Mouse (Mus musculus) ovary, postnatal 36 days (tissue): ENCODE data around the gene Rbpms2.
"Not testable (repeated sequence)": the region's sequence is repeated elsewhere in the genome, so short reads cannot be mapped to it uniquely, and the experiment has no call there.

Experiments used
- DNase-seq: peaks from one replicate; pipeline ENCODE4 v3.0.0; 2022; ENCODE audit warnings: low spot score, mixed read lengths

Rbpms2 gene

DNA sequence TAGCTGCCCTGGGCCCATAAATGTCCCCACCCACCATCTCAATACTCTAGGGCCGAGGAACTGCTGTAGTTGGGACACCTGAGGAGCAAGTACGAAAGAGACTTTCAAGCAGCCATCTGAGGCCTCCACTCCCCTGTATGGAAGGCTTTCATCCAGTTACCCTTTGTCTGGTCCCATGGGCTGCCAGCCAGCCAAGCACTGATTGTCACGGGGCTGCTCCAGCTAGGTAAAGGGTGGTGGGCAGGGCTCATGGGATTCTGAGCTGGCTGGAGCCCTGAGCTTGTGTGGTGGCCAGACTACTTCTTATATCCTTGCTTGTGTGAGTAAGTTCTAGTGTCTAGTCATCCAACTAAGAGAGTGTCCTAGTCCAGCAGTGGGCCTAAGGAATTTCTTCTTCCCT, 27.8 kb downstream of the Rbpms2 start:
- DNase-seq: no peak

DNA sequence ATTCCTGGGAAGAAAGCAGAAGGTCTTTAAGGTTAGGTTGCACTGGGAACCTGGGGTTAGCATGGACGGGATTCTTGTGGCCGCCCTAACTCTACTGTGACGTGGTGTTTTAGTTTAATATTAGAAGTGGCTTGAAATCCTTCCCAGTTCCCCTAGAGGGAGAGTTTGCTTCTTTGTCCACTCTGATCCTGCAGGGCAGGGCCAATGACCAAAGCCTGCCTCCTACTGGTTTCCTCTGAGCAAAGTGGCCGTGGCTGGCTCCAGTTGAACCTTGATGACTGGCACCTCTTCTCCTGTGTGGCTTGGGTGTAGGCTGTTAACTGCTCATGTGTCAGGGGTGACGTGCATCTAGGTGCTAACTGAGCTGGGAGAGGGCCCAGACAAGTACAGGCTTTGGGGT, 31.6 kb downstream of the Rbpms2 start:
- DNase-seq: no peak

DNA sequence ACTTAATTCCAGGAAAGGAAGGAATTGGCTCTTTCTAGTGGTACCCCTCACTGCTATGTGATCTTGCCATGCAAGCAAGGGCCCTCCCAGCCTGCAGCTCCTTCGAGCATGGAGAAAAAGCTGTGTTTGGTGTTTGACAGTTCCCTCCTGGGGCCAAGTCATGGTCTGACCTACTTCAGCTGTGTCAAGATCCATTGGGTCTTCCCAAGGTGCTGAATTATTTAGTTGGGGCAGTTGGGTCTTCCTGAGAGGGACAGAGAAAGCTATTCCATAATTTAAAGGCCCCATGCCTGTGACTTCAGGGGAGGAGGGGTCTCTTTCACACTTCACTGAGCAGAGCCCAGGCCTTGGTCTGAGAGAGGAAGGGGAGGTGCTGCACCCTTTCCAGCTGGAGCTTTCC, 32.0 kb downstream of the Rbpms2 start:
- no peak for DNase-seq

DNA sequence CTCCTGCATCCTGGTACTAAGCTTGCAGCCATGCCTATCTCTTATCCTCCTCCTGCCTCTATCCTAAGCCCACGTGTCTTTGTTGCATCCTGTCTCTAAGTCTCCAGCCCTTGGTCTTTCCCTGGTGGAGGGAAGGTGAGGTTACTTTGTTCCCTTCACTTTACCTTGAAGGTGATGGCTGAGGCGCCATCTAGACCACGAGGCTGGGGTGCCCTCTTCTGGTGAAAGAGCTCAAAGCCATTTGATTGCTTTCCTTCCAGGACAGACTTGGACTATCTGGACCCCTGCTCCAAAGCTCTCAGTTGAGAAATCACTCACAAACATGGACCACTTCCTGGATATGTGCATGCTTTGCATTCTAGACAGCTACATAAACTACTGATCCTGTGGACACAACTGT, 34.7 kb downstream of the Rbpms2 start:
- peak; percentile 64 for DNase-seq

DNA sequence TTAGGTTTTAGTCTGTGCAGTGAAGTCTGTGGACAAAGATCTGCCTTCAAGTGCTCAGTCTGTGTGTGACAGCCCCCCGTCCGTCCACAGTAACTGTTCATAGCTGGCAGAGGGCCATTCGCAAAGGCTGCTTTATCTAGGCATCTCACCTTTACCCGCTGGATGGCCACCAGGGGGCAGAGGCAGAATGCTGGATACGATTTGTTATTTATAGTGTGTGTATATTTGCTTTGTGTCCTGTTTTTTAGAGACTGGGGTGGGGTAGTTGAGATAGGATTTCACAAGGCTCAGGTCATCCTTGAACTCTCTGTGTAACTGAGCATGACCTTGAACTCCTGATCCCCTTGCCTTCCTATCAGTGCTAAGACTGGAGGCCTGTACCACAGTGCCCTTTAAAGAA, 36.6 kb downstream of the Rbpms2 start:
- peak; percentile 58 for DNase-seq

DNA sequence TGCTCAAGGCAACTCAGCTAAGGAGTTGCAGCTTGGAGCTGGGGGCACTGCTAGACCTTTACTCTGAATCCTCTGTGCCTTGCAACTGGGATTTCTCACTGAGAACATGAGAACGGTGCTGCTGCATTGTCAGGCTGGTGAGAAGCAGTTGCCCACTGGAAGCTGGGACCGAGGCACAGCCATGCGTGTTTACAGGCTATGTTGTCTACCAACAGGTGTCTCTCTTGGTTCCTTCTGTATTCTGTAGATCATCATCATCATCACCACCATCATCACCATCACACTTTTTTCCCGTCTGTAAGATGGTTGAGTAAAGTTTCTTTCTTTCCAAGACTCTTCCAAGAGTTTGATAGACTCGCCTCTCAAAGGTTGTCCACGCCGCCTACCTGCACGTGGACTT, 38.3 kb downstream of the Rbpms2 start, which contains the start of gene Oaz2:
Gene Oaz2, plus strand, starts transcription at position 301 of the 400 bp plus-strand sequence.
- no peak for DNase-seq

DNA sequence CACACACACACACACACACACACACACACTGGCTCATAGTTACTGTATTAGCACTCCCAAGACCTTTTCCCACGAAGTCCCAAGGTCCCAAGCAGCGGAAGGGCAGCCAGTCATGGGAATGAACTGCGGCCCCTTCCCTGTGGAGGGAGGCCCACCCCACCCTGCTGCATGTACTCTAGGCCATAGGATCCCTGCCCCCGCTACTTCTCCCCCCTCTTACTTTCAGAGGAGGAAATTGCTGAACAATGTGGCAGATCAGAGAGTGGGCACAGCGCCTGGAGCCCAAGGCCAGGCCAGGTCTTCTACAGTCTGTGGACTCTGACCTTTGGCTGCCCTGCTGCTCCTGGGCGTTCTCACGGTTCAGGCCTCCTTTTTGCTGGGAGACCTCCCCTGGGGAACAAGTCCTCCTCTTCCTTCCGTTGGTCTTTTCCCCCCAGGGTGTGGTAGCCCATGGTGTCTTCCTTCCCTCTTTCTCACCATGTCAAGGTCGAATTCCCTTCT, 42.0 kb downstream of the Rbpms2 start:
- peak; percentile 53 for DNase-seq

DNA sequence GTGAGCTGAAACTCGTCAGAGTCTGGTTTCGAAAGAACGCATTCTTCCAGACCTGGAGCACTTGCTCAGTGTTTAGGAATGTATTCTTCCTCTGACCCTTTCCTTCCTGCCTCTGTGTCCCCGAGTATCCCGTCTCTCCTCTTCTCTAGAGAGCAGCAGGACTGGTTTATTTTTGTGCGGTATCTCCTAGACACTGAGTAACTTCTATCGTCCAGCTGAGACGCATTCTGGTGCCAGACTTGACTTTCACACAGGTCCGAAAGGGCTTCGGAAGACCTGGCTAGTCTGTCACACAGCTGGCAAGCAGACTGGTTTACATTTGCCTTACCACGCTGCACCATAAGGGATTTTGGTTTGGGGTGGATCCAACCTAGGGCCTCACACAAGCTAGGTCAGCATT, 43.5 kb downstream of the Rbpms2 start:
- no peak for DNase-seq

DNA sequence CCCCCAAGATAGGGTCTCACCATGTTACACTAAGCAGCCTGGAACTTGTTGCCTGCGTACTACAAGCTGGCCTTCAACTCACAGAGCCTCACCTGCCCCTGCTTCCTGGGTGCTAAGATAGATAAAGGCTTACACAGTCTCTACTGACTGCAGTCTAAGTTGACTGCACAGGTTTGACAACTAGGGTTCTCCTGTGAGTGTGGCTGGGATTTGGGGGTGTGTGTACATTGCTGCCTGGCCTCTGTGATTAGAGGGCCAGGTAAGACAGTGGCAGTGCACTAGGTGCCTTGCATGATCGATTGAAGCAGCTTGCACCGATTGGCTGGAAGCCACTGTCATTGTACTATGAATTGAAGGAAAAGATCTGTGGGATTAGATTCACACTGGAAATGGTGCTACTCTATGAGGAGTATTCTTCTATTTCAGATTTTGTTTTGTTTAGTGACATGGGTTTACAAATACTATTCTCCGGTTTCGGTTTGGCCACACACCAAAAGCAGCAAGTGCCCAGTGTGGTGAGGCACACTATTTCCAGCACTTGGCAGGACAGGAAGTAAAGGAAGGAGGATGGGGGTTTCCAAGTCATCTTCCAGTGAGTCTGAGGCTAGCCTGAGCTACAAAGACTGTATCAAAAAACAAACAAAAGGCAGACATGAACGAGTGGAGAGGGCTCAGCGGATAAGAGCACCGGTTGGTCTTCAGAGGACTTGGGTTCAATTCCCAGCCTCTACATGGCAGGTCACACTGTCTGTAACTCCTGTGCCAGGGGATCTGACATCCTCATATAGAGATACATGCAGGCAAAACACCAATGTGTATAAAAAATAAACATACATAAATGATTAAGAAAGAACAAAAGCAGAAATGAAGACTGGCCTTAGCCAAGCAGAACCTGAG, 46.3 kb downstream of the Rbpms2 start:
- DNase-seq: no peak

DNA sequence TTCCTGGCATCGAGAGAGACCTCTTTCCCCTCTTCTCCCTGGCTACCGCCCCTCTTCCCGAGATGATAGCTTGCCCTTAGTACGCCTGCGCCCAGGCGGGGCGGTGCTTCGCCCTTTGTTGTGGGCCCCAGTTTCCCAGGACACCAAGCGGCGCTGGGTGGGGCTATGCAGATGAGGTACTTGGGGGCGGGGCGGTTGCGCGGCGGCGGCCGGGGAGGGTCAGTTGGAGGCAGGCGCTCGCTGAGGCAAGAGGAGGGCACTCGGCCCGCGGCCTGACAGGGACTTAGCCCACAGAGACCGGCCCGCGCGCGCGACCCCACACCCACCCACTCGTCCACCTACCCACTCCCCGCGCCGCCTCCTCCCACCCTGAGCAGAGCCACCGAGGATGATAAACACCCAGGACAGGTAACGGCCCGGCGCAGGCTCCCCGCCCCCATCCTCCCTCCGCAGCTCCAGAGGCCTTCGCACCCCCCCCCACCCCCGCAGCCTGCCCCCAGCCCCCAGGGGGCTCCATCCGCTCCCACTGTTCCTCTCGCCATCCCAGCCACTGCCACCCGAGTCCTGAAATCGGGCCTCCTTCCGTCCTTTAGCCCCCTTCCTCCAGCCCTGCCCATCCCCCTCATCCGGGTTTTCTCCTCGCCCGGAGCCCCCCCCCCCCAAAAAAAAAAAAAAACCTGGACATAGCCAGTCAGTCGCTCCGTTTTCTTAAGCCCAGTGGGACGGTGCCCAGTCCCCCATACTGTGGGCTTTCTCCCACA, 47.1 kb downstream of the Rbpms2 start:
- DNase-seq: peak; percentile 98

DNA sequence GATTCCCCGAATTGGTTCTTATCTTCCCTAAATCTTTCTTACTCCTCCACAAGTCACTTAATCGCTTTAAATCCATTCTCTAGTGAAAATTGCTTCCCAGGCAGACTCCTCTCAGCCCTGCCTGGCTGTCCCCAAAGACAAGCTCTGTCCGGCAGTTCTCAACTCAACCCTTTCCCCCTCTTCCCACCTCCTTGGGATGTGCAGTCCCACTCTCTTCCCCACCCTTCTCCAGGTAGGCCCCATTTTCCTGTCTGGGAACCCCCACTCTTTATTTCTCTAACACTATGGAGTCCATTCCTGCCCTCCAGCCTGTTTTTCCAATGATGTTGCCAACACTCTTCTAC, 47.6 kb downstream of the Rbpms2 start:
- no peak for DNase-seq

DNA sequence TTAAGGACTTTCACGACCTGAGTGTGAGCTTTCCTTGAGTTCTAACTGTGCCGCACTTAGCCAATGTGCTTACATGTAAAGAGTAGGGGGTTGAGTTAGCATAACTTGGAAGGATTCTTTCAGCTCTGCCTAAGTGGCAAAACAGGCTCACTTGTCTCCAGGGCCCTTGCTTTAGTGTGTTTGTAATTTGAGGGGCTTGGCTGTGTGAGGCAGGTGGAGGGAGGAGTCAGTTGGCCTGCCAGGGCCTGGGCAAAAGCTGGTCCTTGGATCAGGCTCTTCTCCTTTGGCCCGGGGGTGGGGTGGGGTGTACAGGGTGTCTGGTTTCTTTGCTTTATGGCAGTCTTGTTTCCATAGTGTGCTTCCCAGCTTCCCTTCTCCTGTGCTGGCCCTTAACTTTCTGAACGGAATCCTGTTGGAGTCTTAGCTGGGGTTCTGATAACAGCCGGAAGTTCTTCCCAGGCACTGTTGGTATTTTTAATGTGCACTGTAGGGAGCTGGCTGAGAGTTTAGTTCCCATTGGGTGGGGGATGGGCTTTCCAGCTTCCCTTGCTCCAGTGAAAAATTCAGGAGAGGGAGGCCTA, 49.8 kb downstream of the Rbpms2 start:
- peak; percentile 27 for DNase-seq

DNA sequence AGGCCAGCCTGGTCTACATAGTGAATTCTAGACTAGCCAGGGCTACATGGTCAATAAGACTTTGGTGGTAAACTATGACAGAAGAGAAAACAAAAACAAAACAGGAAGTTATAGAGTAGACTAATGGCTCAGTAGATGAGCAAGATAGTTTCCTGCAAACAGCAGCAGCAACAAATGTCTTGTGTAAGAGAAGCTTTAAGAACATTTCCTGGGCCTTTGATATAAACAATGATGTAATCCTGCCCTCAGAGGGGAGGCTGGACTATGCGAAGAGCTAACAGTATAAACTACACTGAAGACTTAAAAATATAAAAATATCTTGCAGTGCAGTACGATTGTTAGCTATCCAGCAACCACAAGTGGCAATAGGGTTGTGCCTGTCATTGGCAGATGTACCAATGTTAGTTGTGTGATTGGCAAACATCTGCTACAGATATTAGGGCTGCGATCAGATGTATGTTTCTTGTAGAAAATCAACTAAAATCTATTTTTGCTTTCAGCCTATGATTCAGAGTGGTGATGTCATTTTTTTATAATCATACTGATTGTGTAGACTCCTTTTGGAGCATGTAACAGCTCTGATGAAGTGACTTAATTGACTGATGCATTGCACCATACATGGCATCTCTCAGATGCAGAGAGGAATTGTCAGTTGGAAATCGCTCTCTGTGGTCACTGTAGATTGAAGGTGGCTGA, 51.6 kb downstream of the Rbpms2 start:
- no peak for DNase-seq

DNA sequence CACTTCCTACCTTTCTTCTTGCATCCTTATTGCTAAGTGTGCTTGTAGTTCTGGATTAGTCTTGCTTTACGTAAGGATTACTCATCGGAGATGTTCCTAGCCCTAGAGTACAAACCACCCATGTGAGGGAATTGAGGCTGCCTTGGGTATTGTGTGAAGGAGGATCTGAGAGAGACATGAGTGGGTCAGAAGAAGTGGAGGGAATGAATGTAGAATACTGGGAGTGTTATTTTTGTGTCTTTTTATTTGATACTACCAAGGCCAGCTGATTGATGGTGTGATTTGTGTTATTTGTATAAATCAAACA, 52.1 kb downstream of the Rbpms2 start:
- DNase-seq: no peak

DNA sequence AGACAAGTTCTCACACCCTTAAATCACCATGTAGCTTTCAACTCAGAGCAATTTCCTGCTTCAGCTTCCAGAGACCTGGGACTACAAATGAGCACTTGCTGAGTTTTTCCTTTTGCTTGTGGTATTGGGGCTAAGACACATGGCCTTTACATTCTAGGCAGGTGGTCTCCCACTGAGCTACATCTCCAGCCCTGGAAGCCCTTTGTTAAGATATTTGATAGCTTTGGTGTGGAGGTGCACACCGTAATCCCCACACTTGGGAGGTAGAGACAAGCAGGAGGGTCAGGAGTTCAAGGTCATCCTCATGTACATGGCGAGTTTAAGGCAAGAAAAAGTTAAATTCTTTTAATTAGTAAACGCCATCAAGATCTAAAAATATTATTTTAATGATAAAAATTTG, 52.7 kb downstream of the Rbpms2 start:
- no peak for DNase-seq

DNA sequence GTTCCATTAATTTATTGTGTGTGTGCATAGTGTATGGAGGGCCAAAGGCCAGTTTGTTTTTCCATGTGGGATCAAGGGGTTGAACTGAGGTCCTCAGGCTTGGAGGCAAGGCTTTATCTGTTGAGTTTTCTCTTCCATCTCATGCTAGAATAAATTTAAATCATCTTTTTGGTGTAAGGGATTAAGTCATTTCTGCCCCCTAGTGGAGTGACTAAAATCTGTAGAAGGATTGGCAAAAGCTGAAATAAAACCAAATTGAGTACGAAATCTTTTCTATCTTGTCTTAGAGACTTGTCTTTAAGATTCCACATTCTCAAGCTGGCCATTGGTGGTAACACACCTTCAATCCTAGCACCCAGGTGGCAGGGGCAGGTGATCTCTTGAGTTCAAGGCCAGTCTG, 53.5 kb downstream of the Rbpms2 start:
- no peak for DNase-seq

DNA sequence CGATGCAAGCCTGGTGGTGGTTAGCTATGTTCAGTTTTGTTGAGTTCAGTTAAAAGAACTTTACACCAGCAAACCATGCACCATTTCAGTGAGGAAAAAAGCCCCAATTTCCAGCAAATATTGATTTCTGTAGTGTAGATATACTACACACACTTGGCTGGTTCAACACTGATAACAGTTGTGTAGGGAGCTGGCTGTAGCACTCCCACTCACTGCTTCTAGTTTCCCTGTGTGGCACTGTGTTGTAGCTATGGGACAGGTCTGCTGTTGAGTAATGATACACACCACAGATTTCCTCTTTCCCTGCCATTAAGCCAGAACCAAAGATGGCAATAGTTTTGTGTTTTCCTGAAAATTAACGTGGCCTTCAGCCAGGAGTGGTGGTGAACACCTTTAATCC, 55.3 kb downstream of the Rbpms2 start:
- no peak for DNase-seq

DNA sequence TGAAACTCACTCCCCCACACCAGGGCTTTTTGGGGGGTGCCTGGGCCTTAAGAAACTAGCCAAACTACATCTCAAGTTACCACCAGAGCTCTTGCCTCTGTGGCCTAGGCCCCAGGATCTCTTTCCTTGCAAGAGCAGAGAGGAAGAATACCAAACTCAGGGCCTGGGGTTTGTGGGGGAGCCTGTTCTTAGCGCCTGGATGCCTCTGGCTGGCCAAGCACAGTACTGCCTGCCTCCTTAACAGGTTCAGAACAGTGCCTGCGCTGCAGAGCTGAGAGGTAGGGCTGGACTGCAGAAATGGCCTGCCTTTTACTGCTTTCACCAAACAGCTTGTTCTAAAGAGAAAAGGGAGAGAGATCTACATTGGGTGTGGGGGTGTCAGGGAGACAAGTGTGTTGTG, 60.4 kb downstream of the Rbpms2 start:
- not testable (repeated sequence) for DNase-seq

DNA sequence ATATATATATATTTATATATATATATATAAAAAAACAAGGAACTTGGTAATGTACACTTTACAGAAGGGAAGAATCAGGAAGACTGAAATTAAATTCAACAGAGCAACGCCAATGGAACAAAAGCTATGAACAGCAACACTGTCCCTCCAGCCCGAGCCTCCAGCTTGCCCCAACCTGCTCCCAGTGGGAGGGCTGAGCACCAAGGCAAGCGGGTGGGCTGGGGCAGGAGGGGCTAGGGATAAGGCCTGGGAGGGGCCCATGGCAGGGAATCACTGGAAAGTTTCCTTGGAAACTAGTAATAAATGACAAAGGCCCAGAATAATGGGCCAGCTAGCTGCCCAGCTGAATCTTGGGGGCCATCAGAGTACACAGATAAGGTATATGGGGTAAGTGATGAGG, 63.0 kb downstream of the Rbpms2 start:
- DNase-seq: no peak

DNA sequence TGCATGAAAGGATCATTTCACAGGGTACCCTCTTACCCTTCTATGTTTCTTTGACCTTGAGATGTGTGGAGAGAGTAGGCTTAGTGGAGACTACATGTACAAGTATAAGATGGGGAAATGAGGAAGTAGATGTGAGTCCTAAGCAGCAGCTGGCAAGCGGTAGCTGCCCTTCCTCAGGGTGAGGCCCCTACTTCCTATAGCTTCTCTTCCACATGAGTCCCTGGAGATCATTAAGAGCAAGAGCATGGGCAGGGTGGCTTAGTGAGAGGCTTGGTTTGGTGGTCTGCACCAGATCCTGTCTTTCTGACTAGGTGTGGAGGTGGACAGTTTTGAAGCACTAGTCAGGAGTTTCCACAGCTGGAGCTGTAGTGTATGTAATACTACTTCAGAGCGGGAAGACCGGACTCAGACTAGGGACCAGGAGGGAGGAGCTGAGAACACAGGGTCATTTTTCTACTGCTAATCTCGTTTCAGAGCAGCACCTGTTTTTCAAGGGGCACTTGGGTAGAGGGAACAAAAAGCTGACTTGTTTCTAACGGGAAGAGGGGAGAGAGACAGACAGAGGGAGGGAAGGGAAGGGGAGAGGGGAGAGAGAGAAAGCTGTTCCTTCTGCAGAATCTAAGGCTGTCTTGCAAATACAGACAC, 63.6 kb downstream of the Rbpms2 start:
- no peak for DNase-seq

DNA sequence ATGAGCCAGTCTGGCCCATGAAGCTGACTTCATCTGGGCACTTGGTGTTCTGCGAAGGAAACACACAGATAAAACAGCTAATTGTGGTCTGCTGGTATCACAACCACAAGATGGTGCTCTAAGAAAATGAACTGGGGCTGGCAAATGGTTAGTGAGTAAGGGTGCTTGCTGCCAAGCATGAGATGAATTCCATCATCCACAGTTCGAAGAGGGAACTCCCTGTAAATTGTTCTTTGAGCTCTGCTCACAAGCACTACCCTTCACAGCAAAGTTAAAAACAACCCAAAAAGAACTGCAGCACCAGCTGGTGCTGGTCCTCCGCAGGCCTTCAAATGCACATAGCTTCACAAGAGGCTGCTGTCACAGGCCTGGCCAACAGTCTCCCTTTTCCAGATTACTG, 66.2 kb downstream of the Rbpms2 start:
- DNase-seq: no peak

DNA sequence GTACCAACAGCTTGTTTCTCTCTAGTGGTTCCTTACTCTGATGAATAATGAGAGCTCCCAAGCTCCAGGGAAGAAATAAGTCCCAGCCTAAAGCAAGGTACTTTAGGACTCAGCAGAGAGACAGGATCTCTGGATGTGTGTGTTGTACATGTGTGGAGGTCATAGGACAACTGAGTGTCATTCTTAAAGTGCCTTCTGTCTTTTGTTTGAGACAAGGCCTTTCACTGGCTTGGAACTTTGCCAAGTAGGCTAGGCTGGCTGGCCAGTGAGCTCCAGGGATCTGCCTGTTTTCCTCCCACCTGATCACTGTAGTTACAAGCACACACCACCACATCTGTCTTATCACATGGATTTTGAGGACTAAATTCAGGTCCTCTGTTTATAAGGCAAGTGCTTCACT, 66.9 kb downstream of the Rbpms2 start:
- DNase-seq: no peak
